Mouse (Mus musculus) small intestine, adult 2 months (tissue): ENCODE results near the gene Gltpd2. TPM values are rescaled to one million over a fixed set of nuclear protein-coding genes. Genes with fewer than 3 reads are reported as not detected.

Experiments
- H3K27ac ChIP-seq: fragments of 200-500 bp; 2 replicates; pipeline ENCODE4 v1.5.1; 2012; ENCODE audit warnings: low read depth, low read length, control low read depth, inconsistent platforms; ENCODE audit not compliant: insufficient read depth
- H3K27me3 ChIP-seq: fragments of 200-500 bp; 2 replicates; pipeline ENCODE4 v1.6.1; 2012; ENCODE audit warnings: mild to moderate bottlenecking, moderate library complexity, low read length, inconsistent platforms; ENCODE audit not compliant: control insufficient read depth, insufficient read depth
- H3K36me3 ChIP-seq: fragments of 200-500 bp; 2 replicates; pipeline ENCODE4 v1.6.1; 2012; ENCODE audit warnings: mild to moderate bottlenecking, low read length, control low read depth, inconsistent platforms; ENCODE audit not compliant: control insufficient read depth, insufficient read depth
- H3K4me1 ChIP-seq: fragments of 200-500 bp; 2 replicates; pipeline ENCODE4 v1.6.1; 2012; ENCODE audit warnings: low read length, inconsistent platforms, mixed read lengths; ENCODE audit not compliant: control insufficient read depth, insufficient read depth, insufficient read length
- H3K4me3 ChIP-seq: fragments of 200-500 bp; 2 replicates; pipeline ENCODE4 v1.5.1; 2012; ENCODE audit warnings: low read depth, mild to moderate bottlenecking, control low read depth, inconsistent platforms, low read length, moderate library complexity
- CTCF ChIP-seq: fragments of 200-500 bp; IDR thresholded peaks from 2 replicates; pipeline ENCODE4 v1.5.1; 2012; ENCODE audit warnings: low read depth, mild to moderate bottlenecking, control low read depth, inconsistent platforms, low read length, moderate library complexity, mixed read lengths; ENCODE audit not compliant: insufficient replicate concordance, insufficient read length; ENCODE audit errors: extremely low read depth
- POLR2A ChIP-seq: fragments of 200-500 bp; IDR thresholded peaks from 2 replicates; pipeline ENCODE4 v1.6.1; 2012; ENCODE audit warnings: low read depth, mild to moderate bottlenecking, control low read depth, inconsistent platforms, low read length, moderate library complexity
- WGBS: fragments of 180-500 bp; shearing (Covaris S2); methylation state at CpG from one replicate; pipeline ENCODE4 v1.1.7; 2018; 5-methylcytosine and 5-hydroxymethylcytosine counted together
- polyA plus RNA-seq: library from polyadenylated mRNA; depleted of rRNA; stranded (reverse); fragments of >200 nt; gene quantifications from 2 replicates; pipeline ENCODE4 v1.2.3, GENCODE M21; 2012

Gltpd2 gene
- polyA plus RNA-seq, 1 experiment, result 8.4 TPM

DNA sequence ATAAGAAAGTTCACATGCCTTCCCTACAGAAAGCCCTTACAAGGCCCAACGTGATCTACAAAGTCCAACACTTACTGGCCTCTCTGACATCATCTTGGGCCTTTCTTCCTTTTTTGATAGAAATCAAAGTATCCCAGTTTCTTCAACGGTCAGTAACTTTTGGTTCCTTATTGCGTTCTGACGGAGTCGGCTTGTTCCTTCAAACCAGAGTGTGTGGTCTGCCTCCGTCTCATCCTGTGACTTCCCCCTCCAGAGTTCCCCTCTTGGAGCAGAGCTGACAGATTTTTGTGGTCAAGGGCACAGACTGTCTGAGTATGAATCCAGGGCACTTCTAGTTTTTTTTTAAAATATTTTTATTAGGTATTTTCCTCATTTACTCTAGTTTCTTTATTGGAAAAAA lies 29.3 kb upstream of the Gltpd2 start:
- TF ChIP-seq CTCF (no peak), POLR2A (no peak)
- H3K36me3 ChIP-seq, result no peaks in the 10 kb centered on the region
- peak overlapping the region; percentile 74 for H3K27ac ChIP-seq
- 72% methylated on average over 6 of the region's 6 CpGs for WGBS
- no peaks in the 10 kb centered on the region for H3K27me3 ChIP-seq
- no peak overlapping the region for H3K4me3 ChIP-seq
- peaks cover 7% of the 10 kb centered on the region; the same call in 1 of the 2 replicates for H3K4me1 ChIP-seq

DNA sequence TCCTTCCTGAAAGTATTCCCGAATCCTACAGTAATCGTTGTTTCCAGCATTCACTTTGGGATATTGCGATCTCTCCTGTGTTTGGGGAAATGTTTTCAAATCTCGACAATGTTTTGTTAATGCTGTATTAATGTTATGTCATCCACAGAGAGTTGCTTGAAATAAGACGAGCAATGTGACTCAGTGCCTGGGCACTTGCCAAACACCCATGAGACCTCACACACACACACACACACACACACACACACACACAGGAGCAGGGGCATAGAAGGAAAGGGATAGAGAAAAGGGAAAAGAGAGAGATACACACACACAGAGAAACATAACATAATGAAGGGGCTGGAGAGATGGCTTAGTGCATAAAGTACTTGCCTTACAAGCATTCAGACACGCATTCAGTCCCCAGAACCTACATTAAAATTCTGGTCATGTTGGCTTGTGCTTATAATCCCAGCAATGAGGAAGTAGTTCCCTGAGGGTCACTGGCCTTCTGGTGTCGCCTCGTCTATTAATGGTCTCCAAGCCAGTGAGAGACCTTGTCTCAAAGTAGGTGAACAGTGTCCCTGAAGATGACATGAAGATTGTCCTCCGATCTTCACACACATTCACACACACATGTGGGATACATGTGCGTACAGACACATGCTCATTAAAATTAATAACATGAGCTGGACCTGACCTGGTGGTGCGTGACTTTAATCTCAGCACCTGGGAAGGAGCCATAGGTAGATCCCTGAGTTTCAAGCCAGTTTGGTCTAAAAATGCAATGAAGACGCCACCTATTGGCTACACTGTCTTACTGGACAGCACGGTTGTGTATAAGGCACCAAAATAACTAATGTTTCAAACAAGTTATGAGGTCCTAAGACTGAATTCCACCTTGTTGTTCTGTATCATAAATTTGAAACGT lies 19.2 kb upstream of the Gltpd2 start:
- 39% methylated on average over 14 of the region's 14 CpGs for WGBS
- Histone ChIP-seq H3K4me3 (no peak overlapping the region), H3K27me3 (no peaks in the 10 kb centered on the region), H3K4me1 (peaks cover 23% of the 10 kb centered on the region), H3K36me3 (no peaks in the 10 kb centered on the region), H3K27ac (peak overlapping the region; percentile 83)
- TF ChIP-seq POLR2A (no peak), CTCF (no peak)

DNA sequence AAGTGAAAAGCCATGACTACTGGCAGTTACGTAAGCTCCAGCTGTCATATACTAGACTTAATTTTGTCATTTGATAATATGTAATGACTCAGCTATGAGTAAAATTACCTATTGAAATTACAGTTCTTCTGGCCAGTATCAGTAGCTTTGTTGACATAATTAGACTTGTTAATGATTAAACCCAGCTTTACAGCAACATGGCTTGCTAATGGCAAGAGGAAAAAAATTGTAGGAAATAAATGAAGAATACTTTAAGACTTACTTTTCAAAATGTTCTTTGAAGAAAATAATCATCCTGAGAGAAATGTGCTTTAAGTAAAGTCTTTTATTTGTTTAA lies 18.6 kb upstream of the Gltpd2 start:
- Histone ChIP-seq H3K4me3 (no peak overlapping the region), H3K27ac (no peak overlapping the region), H3K27me3 (no peaks in the 10 kb centered on the region), H3K4me1 (peaks cover 24% of the 10 kb centered on the region), H3K36me3 (no peaks in the 10 kb centered on the region)
- no peak for TF ChIP-seq POLR2A
- 38% methylated on average over 1 of the region's 1 CpGs for WGBS

DNA sequence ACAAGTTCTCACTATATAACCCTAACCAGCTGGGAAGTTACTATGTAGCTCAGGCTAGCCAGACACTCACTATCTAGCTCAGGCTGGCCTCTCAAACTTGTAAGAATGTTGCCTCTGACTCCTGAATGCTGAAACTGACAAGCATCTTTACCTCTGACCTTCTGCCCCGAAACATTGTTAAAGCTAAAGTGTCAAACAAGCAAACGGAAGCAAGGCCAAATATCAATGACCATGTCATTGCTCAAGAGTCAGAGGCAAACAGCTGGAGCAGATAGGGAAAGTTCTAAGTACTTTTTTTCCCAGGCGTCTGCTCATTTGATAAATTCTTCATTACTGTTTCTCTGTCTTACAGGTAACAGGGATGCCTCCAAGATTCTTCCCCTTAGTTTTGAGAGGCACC lies 17.0 kb upstream of the Gltpd2 start:
- no peaks in the 10 kb centered on the region for H3K27me3 ChIP-seq
- TF ChIP-seq CTCF, result no peak
- peaks cover 22% of the 10 kb centered on the region for H3K4me1 ChIP-seq
- H3K4me3 ChIP-seq, result no peak overlapping the region
- H3K36me3 ChIP-seq, result no peaks in the 10 kb centered on the region; the same call in 1 of the 2 replicates
- peak overlapping the region; percentile 66; the same call in 1 of the 2 replicates for H3K27ac ChIP-seq
- WGBS, result 26% methylated on average over 3 of the region's 3 CpGs

DNA sequence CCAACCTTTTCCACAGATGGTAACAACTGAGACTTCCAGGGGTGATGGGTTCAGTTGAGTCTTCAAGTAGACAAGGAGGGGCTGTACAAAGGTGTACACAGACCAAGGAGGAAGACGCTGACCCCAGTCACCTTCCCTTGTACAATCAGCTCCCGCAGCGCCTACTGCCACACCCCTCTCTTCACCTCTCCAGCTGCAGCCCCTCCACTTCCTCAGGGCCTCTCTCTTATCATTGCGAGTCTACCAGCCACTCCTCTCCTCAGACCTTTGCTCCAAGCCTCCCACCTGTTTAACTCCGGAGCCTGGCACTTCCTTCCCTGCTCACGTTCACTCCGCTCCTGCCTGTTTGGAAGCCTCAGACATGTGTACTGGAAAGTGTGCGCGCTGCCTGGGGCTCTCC lies 14.0 kb upstream of the Gltpd2 start, which contains the start of gene Tm4sf5:
Gene Tm4sf5 (plus strand): TSS at position 275 of the 400 bp plus-strand sequence.
- H3K27me3 ChIP-seq, result no peaks in the 10 kb centered on the region
- H3K27ac ChIP-seq, result peak within 1 kb of the TSS; percentile 94
- H3K36me3 ChIP-seq, result peaks cover 9% of the 10 kb centered on the region
- peak; percentile 70; the same call in 1 of the 2 replicates for TF ChIP-seq POLR2A
- no peak for TF ChIP-seq CTCF
- H3K4me3 ChIP-seq, result peak within 1 kb of the TSS; percentile 75
- 24% methylated on average over 9 of the region's 9 CpGs for WGBS
- H3K4me1 ChIP-seq, result peaks cover 27% of the 10 kb centered on the region

DNA sequence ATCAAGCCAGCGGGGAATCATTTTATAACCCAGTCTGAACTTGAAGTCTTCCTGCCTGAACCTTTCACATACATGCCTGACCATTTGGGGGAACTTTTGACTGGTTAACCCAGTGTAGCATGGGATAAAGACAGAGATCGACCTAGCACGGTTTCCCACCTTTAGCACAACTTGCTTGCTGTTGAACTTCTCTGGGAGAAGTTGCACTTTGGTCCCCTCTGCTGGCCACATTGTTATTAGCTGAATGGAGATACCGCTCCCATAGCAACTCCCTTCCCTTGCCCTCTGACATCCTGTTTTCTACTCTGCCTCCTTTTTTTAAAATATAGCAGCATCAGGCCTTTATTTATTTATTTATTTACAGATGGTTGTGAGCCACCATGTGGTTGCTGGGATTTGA lies 12.6 kb upstream of the Gltpd2 start:
- no peak for TF ChIP-seq POLR2A
- TF ChIP-seq CTCF, result peak; percentile 48; the same call in 1 of the 2 replicates
- Histone ChIP-seq H3K27ac (peak overlapping the region; percentile 94), H3K36me3 (peaks cover 20% of the 10 kb centered on the region), H3K4me1 (peaks cover 20% of the 10 kb centered on the region), H3K4me3 (peak overlapping the region; percentile 34; the same call in 1 of the 2 replicates), H3K27me3 (no peaks in the 10 kb centered on the region)
- 7% methylated on average over 4 of the region's 4 CpGs for WGBS

DNA sequence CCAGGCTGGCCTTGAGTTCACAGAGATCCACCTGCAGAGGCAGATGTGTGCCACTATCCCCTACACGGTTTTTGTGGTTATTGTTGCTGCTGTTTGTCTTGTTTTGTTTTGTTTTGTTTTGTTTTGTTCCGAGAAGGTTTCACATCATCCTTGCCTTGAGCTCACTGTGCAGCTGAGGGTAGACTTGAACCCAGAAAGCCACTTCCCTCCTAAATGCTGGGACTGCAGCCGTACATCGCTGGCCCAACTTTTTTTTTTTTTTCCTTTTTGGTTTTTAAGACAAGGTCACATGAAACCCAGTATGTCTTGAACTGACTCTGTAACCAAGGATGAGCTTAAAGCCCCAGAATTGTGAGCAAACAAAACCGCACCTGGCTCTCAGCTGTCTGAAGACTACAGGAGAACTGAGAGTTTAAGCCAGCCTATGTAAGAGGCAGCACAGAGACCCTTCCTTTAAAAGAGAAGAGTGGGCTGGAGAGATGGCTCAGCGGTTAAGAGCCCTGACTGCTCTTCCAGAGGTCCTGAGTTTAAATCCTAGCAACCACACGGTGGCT lies 12.0 kb upstream of the Gltpd2 start:
- no peak overlapping the region; the same call in 1 of the 2 replicates for H3K27ac ChIP-seq
- peaks cover 23% of the 10 kb centered on the region for H3K36me3 ChIP-seq
- H3K4me1 ChIP-seq, result peaks cover 19% of the 10 kb centered on the region
- TF ChIP-seq CTCF, result no peak
- peak overlapping the region; percentile 34; the same call in 1 of the 2 replicates for H3K4me3 ChIP-seq
- H3K27me3 ChIP-seq, result no peaks in the 10 kb centered on the region
- 71% methylated on average over 7 of the region's 7 CpGs for WGBS
